Mouse (Mus musculus): ENCODE measurements at regions not wholly inside any gene's neighbourhood (a gene's known extent, or its start where the extent isn't known, plus 50 kb on each side); places are given as distances from the start of the nearest gene placed in this dataset.

DNA sequence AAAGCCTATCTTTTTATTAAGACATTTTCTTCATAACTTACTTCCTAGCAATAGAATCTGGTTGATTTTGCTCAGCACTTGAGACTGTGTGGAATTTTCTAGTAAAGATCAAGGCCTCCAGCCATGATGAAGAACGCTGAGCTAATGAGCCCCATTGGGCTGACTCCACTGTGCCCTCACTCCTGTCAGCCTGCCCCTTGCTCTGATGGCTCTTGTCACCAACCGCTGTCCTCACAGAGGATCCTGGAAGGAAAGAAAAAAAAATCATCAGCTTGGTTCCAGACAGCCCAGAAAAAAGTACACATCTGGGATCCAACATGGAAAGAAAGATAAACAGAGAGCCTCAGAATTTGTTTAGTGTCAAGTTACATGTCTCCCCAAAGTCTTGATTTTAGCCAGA, 88.2 kb upstream of the L3mbtl4 start:
- H3K4me1 ChIP-seq (ENCODE audit: control insufficient read depth, insufficient read depth, low read length) = no peaks in the 10 kb centered on the region
- H3K27ac ChIP-seq (ENCODE audit: insufficient read depth, low read length) = no peak overlapping the region
- WGBS = 89% methylated on average over 2 of the region's 2 CpGs
- TF ChIP-seq CTCF (IDR thresholded peaks at IDR 0.05; ENCODE audit: borderline replicate concordance, insufficient read depth, low read depth, low read length) (no peak), POLR2A (IDR thresholded peaks at IDR 0.05; ENCODE audit: borderline replicate concordance, insufficient read depth, low read length) (no peak)
- H3K4me3 ChIP-seq (replicated peaks; ENCODE audit: insufficient read depth, low read depth, low read length) = no peak overlapping the region
- no peak for DNase-seq
- H3K27me3 ChIP-seq (ENCODE audit: control insufficient read depth, insufficient read depth, low read length) = no peaks in the 10 kb centered on the region

DNA sequence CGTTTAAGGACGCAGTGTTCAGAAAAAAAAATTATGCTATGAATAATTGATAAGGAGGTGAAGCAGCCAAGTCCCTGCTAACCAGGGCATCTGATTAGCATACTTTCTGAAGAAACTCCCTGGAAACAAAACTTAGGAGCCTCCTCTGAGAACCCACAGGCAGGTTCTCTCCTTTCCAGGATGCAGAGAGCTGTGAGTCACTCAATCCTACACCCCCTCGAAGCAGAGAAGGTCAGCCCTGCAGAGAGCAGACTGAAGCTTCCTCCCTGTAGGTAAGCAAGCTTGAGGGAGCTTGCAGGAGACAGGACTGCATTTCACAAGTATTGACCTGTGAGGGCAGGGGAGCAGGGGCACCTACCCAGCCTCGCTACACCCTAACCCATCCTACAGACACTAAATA, 83.7 kb upstream of the L3mbtl4 start:
- H3K27me3 ChIP-seq (ENCODE audit: control insufficient read depth, insufficient read depth, low read length) = no peaks in the 10 kb centered on the region
- no peak for DNase-seq
- H3K4me3 ChIP-seq (replicated peaks; ENCODE audit: insufficient read depth, low read depth, low read length) = no peak overlapping the region
- WGBS = 54% methylated on average over 4 of the region's 4 CpGs
- TF ChIP-seq POLR2A (IDR thresholded peaks at IDR 0.05; ENCODE audit: borderline replicate concordance, insufficient read depth, low read length) = no peak
- TF ChIP-seq CTCF (IDR thresholded peaks at IDR 0.05; ENCODE audit: borderline replicate concordance, insufficient read depth, low read depth, low read length) = no peak
- no peaks in the 10 kb centered on the region for H3K4me1 ChIP-seq (ENCODE audit: control insufficient read depth, insufficient read depth, low read length)
- no peak overlapping the region for H3K27ac ChIP-seq (ENCODE audit: insufficient read depth, low read length)

DNA sequence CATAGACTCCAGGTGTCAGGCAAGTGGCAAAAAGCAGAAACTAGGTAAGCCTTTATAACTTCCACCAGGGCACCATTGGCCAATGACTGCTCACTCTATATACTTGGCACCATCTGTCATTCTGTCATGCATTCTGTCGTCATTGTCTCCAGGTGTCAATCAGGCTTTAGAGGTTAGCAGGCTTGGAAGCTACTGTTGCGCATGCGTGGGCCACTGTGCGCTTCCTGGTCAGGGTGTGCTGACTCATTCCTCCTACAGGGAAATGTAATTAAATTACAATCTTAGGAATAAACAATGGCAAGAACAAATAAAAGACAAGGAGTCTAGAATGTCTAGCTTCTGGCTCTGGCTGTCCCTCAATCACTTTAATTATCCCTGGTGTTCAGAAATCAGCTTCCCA, 68.1 kb upstream of the L3mbtl4 start:
- no peak overlapping the region for H3K27ac ChIP-seq (ENCODE audit: insufficient read depth, low read length)
- TF ChIP-seq POLR2A (IDR thresholded peaks at IDR 0.05; ENCODE audit: borderline replicate concordance, insufficient read depth, low read length) = no peak
- H3K4me3 ChIP-seq (replicated peaks; ENCODE audit: insufficient read depth, low read depth, low read length) = no peak overlapping the region
- DNase-seq = no peak
- no peaks in the 10 kb centered on the region for H3K4me1 ChIP-seq (ENCODE audit: control insufficient read depth, insufficient read depth, low read length)
- no peaks in the 10 kb centered on the region for H3K27me3 ChIP-seq (ENCODE audit: control insufficient read depth, insufficient read depth, low read length)
- WGBS = 82% methylated on average over 4 of the region's 4 CpGs

DNA sequence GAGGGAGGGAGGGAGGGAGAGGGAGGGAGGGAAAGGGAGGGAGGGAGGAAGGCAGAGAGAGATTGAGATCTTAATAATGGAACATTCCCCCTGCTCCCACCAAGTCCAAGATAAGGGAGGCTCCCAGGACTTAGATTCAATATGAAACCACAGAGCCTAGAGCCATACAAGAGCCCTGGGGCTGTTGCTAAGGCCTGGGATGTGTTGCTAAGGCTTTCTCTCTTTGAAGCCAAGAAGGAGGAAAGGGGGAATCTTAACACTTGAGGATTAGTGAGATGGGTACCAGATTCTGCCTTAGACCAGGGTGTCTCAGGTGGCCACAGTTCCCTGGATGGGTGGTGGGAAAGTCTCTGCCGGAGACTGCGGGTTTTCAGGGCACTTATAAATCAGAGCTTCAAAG, 64.8 kb upstream of the L3mbtl4 start:
- Histone ChIP-seq H3K4me3 (replicated peaks; ENCODE audit: insufficient read depth, low read depth, low read length) (no peak overlapping the region), H3K27me3 (ENCODE audit: control insufficient read depth, insufficient read depth, low read length) (no peaks in the 10 kb centered on the region), H3K27ac (ENCODE audit: insufficient read depth, low read length) (no peak overlapping the region), H3K4me1 (ENCODE audit: control insufficient read depth, insufficient read depth, low read length) (no peaks in the 10 kb centered on the region)
- WGBS = 92% methylated on average over 2 of the region's 2 CpGs
- DNase-seq = no peak
- no peak for TF ChIP-seq CTCF (IDR thresholded peaks at IDR 0.05; ENCODE audit: borderline replicate concordance, insufficient read depth, low read depth, low read length)
- TF ChIP-seq POLR2A (IDR thresholded peaks at IDR 0.05; ENCODE audit: borderline replicate concordance, insufficient read depth, low read length) = no peak

DNA sequence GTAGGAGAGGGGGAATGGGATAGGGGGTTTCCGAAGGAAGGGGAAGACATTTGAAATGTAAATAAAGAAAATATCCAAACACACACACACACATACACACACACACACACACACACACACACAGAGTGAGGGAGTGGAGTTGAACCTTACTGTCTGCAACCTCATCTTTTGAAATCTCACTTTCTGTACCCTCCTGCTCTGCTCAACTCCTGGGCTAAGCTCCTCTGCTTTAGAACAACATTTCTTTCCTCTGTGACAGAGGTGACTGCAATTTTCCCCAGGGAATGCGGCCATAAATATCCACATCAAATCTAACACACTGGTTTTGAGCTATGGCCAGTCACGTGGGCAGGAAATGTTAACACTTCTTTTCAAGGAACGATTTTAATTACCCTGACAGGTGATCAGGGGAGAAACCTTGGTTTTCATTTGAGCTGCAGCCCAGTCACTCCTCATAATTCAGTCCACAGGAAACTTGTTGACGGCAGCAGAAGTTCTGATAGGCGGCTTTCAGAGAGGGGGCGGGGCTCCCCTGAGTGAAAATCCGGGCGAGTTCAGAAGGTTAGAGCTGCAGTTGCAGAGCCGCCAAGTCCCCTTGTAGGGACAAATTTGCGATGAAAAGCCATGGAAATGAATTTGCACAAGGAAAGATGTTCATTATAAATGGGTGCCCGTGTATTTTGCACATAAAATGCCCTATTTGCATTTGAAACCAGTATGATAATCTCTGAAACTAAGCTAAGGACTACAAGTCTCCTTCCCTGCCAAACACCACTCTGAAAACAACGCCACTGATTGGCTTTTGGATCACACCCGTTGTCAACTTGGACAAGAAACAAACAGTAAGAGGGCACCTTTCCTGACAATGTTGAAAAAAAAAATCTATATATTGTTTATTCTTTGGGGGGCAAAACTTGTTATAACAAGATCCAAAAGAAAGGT, 63.0 kb upstream of the L3mbtl4 start:
- H3K4me1 ChIP-seq (ENCODE audit: control insufficient read depth, insufficient read depth, low read length) = no peaks in the 10 kb centered on the region
- DNase-seq = no peak
- TF ChIP-seq POLR2A (IDR thresholded peaks at IDR 0.05; ENCODE audit: borderline replicate concordance, insufficient read depth, low read length) (no peak), CTCF (IDR thresholded peaks at IDR 0.05; ENCODE audit: borderline replicate concordance, insufficient read depth, low read depth, low read length) (no peak)
- no peak overlapping the region for H3K4me3 ChIP-seq (replicated peaks; ENCODE audit: insufficient read depth, low read depth, low read length)
- WGBS = 22% methylated on average over 14 of the region's 14 CpGs
- H3K27me3 ChIP-seq (ENCODE audit: control insufficient read depth, insufficient read depth, low read length) = no peaks in the 10 kb centered on the region
- no peak overlapping the region for H3K27ac ChIP-seq (ENCODE audit: insufficient read depth, low read length)

- no peak for TF ChIP-seq POLR2A (IDR thresholded peaks at IDR 0.05; ENCODE audit: borderline replicate concordance, insufficient read depth, low read length)
- TF ChIP-seq CTCF (IDR thresholded peaks at IDR 0.05; ENCODE audit: borderline replicate concordance, insufficient read depth, low read depth, low read length) = no peak
- 67% methylated on average over 4 of the region's 4 CpGs for WGBS
These were observed 55.4 kb upstream of the L3mbtl4 start for GRCm38 (mm10) chr17:68218246-68218645.

DNA sequence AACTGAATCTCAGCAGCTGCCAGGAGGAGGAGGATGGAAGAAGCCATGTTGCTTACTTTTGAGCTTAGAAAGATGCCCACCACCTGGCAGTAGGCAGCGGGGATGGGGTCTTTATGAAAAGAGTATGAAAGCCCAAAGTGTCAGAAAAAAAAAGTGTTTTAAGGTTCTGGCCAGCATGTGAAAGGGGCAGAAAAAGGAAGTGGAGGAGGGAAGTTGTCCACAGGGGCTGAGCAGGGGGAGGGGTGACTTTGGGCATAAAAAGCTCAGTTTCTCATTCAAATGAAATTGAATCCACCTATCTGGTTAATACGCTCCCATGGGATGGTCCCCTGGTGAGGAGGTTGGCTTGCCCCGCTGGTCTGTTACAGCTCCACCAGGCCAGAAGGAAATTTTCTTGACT, 50.4 kb upstream of the L3mbtl4 start:
- H3K27ac ChIP-seq (ENCODE audit: insufficient read depth, low read length) = no peak overlapping the region
- H3K27me3 ChIP-seq (ENCODE audit: control insufficient read depth, insufficient read depth, low read length) = no peaks in the 10 kb centered on the region
- H3K4me3 ChIP-seq (replicated peaks; ENCODE audit: insufficient read depth, low read depth, low read length) = no peak overlapping the region
- H3K4me1 ChIP-seq (ENCODE audit: control insufficient read depth, insufficient read depth, low read length) = no peaks in the 10 kb centered on the region
- DNase-seq = no peak
- WGBS = 53% methylated on average over 3 of the region's 3 CpGs
- TF ChIP-seq POLR2A (IDR thresholded peaks at IDR 0.05; ENCODE audit: borderline replicate concordance, insufficient read depth, low read length) (no peak), CTCF (IDR thresholded peaks at IDR 0.05; ENCODE audit: borderline replicate concordance, insufficient read depth, low read depth, low read length) (no peak)

More at GRCm38 (mm10) chr17:68218246-68218645, 55.4 kb upstream of the L3mbtl4 start:
- Histone ChIP-seq H3K27me3 (ENCODE audit: control insufficient read depth, insufficient read depth, low read length) (no peaks in the 10 kb centered on the region), H3K4me3 (replicated peaks; ENCODE audit: insufficient read depth, low read depth, low read length) (no peak overlapping the region), H3K4me1 (ENCODE audit: control insufficient read depth, insufficient read depth, low read length) (no peaks in the 10 kb centered on the region), H3K27ac (ENCODE audit: insufficient read depth, low read length) (no peak overlapping the region)
- DNase-seq = no peak

All from cerebellum, adult 2 months (tissue).